ENCODE assay signal across 19 mouse cellular contexts in genomic region chr8:119571135-119571534, GRCm38 (mm10). TPM values are rescaled to one million over a fixed set of nuclear protein-coding genes. Genes with fewer than 3 reads are reported as not detected.
"Had no signal": no experiment of that assay in that cellular context is flagged by ENCODE, and none has a peak within 500 bp of the region (broad histone marks: within the 10 kb centered on the region; RNA-seq: fewer than 3 reads in every experiment).

No protein-coding gene starts in this region.

- ATAC-seq: inflammation-experienced regulatory T-cells, adult 6 months; intestine, postnatal 0 days; lung, postnatal 0 days; midbrain, embryonic 15.5 days had no signal

- H3K27ac ChIP-seq: left cerebral cortex, adult 2 months; limb, embryonic 12.5 days; liver, embryonic 15.5 days; midbrain, embryonic 15.5 days; neural tube, embryonic 12.5 days had no signal

- H3K4me2 ChIP-seq: limb, embryonic 12.5 days; liver, embryonic 15.5 days; midbrain, embryonic 15.5 days; neural tube, embryonic 12.5 days had no signal

- H3K9me3 ChIP-seq: limb, embryonic 12.5 days; liver, embryonic 15.5 days; midbrain, embryonic 15.5 days; neural tube, embryonic 12.5 days had no signal

- H3K4me3 ChIP-seq: left cerebral cortex, adult 2 months; limb, embryonic 12.5 days; liver, embryonic 15.5 days; midbrain, embryonic 15.5 days; neural tube, embryonic 12.5 days had no signal

- DNase-seq: kidney, adult 8-10 months; kidney, postnatal 25 days; liver; lung, adult 2 months; lung, postnatal 36 days; right cerebral cortex, postnatal 4 days; spleen, adult 18-20 months had no signal

- H3K9ac ChIP-seq: limb, embryonic 12.5 days; liver, embryonic 15.5 days; midbrain, embryonic 15.5 days; neural tube, embryonic 12.5 days had no signal

RNA-seq across cellular contexts. Expression of gene Dnaaf1, which starts 3.9 kb away (rescaled TPM):
- total RNA-seq: monocyte, adult 5-6 weeks; neutrophil, adult 5-6 weeks had no signal
- polyA plus RNA-seq: inflammation-experienced regulatory T-cells, adult 6 months; limb, embryonic 12.5 days had no signal

RNA-seq across cellular contexts. Expression of gene Adad2, which starts 41.4 kb away (rescaled TPM):
- total RNA-seq: monocyte, adult 5-6 weeks; neutrophil, adult 5-6 weeks had no signal
- polyA plus RNA-seq: inflammation-experienced regulatory T-cells, adult 6 months; liver, embryonic 15.5 days; lung, adult 2 months; lung, postnatal 0 days; stomach, embryonic 14.5 days; thymus, postnatal 0 days had no signal
